ENCODE assay signal across 12 mouse cellular contexts in the genomic region with DNA sequence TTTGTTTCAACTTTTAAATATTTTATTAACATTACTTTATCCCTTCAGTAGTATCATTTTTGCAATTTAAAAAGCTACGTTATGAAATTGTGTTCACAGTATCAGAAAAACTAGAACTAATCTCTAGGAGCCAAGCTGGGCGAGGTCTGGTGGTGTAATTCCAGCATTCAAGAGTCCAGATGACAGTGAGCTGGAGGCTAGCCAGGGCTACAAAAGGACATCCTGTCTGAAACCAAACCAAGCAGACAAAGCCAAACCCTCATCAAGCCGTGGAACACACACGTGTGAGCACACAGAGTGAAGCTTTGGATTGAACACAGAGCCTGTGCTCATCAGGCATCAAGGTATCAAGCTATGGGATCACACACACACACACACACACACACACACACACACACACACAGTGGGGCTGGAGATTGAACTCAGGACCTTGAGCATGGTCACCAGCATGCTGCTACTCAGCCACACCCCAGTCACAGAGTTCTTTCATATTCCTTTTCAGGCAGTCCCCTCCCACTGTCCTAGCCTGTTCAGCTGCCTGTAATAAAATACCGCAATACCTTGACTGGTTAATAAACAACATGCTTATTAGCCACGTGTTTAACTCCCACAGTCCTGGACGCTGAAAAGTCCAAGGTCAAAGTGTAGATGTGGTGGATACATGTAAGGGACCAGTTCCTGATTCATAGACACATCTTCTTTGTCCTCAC. TPM values are rescaled to one million over a fixed set of nuclear protein-coding genes. Genes with fewer than 3 reads are reported as not detected.
DNase-seq lines count a peak whose midpoint lies in the region.
"Had no signal": no experiment of that assay in that cellular context is flagged by ENCODE, and none has a peak within 500 bp of the region (broad histone marks: within the 10 kb centered on the region; RNA-seq: fewer than 3 reads in every experiment).

No protein-coding gene starts in this region.

- H3K9me3 ChIP-seq in midbrain, embryonic 10.5 days (replicated peaks) = no peaks in the 10 kb centered on the region

- H3K4me3 ChIP-seq in midbrain, embryonic 10.5 days = no peak overlapping the region
- H3K4me3 ChIP-seq: embryonic facial prominence, embryonic 15.5 days; limb, embryonic 13.5 days had no signal

- peak; percentile 51 for DNase-seq in testis, postnatal 10 days (ENCODE audit: low spot score)
- DNase-seq in testis, postnatal 14 days (ENCODE audit: low spot score) = no peak
- peak; percentile 73 to 80 for DNase-seq in heart, adult 9 months (ENCODE audit: low spot score in 2 of 2)
- peak; percentile 83 to 84 for DNase-seq in kidney, postnatal 25 days
- no peak for DNase-seq in retina, embryonic 14.5 days (ENCODE audit: low spot score)
- DNase-seq in layer of hippocampus, adult 18-20 months (ENCODE audit: low spot score in 2 of 2) = no peak
- no peak for DNase-seq in thymus, postnatal 25 days
- DNase-seq in midbrain, embryonic 10.5 days (ENCODE audit: low spot score) = no peak
- DNase-seq: spleen, adult 18-20 months had no signal

- H3K4me1 ChIP-seq in midbrain, embryonic 10.5 days = peaks cover 3% of the 10 kb centered on the region; the same call in 1 of the 2 replicates
- H3K4me1 ChIP-seq: limb, embryonic 13.5 days had no signal

- H3K36me3 ChIP-seq in midbrain, embryonic 10.5 days = no peaks in the 10 kb centered on the region
- H3K36me3 ChIP-seq: embryonic facial prominence, embryonic 15.5 days; limb, embryonic 13.5 days had no signal

- WGBS in midbrain, embryonic 10.5 days = 84% methylated on average over 7 of the region's 7 CpGs

- no peak overlapping the region for H3K27ac ChIP-seq in midbrain, embryonic 10.5 days (replicated peaks)
- H3K27ac ChIP-seq: embryonic facial prominence, embryonic 15.5 days; limb, embryonic 13.5 days had no signal

- no peaks in the 10 kb centered on the region for H3K27me3 ChIP-seq in midbrain, embryonic 10.5 days (ENCODE audit: low read depth, poor library complexity, severe bottlenecking)
- H3K27me3 ChIP-seq: embryonic facial prominence, embryonic 15.5 days; limb, embryonic 13.5 days; Patski had no signal

RNA-seq across cellular contexts. Expression of a gene that starts 9.9 kb away (rescaled TPM):
- 10 to 100 TPM; 36.6 to 36.8 TPM for total RNA-seq in layer of hippocampus, adult 18-20 months (2021)
- polyA plus RNA-seq in midbrain, embryonic 10.5 days (2016; fragmentation: Nextera tagmentation; extraction: Ambion mirVana) = 34.9 and 35.6 TPM in 2 replicates

RNA-seq across cellular contexts. Expression of a gene that starts 56.8 kb away (rescaled TPM):
- total RNA-seq in layer of hippocampus, adult 18-20 months (2021) = under 1 TPM; 0.37 to 0.58 TPM
- 451 and 479 TPM in 2 replicates for polyA plus RNA-seq in midbrain, embryonic 10.5 days (2016; fragmentation: Nextera tagmentation; extraction: Ambion mirVana)

Comparison
In these comparisons a context has a peak if more than half of its experiments do, and no peak if none do; other contexts are left out.
1. DNase-seq: peak in testis, postnatal 10 days (single experiment), heart, adult 9 months (2 of 2) and kidney, postnatal 25 days (2 of 2); none in testis, postnatal 14 days (single experiment), retina, embryonic 14.5 days (single experiment), layer of hippocampus, adult 18-20 months (0 of 2), thymus, postnatal 25 days (single experiment) and midbrain, embryonic 10.5 days (single experiment).